Mouse (Mus musculus): Measurements from ENCODE around the gene Mark3.

Gene Mark3

GRCm38 (mm10) chr12:111698346-111698913 is 124.1 kb downstream of the Mark3 start:
- DNase-seq (ENCODE audit: low read depth), result no peak

- no peak for DNase-seq (ENCODE audit: low read depth)
Observed at GRCm38 (mm10) chr12:111699542-111699941, 125.2 kb downstream of the Mark3 start.

GRCm38 (mm10) chr12:111700920-111701458 is 126.7 kb downstream of the Mark3 start:
- no peak for DNase-seq (ENCODE audit: low read depth)

- DNase-seq (ENCODE audit: low read depth), result no peak
Observed at GRCm38 (mm10) chr12:111703301-111703700, 129.0 kb downstream of the Mark3 start.

- no peak for DNase-seq (ENCODE audit: low read depth)
Observed at GRCm38 (mm10) chr12:111704609-111705008, 130.3 kb downstream of the Mark3 start.

GRCm38 (mm10) chr12:111705186-111705973 is 131.1 kb downstream of the Mark3 start:
- no peak for DNase-seq (ENCODE audit: low read depth)
